Mouse (Mus musculus) forelimb bud, embryonic 11.5 days (tissue): ENCODE data around the gene Ugt1a6b.

Source experiments
- DNase-seq: peaks from one replicate; pipeline ENCODE4 v3.0.0-alpha.2; 2012; ENCODE audit warnings: low read depth, low spot score

Gene Ugt1a6b

GRCm38 (mm10) chr1:88240072-88240471 is 137.0 kb downstream of the Ugt1a6b start:
- no peak for DNase-seq

GRCm38 (mm10) chr1:88240579-88240978 is 137.5 kb downstream of the Ugt1a6b start:
- DNase-seq = no peak

- DNase-seq = no peak
These were observed 140.8 kb downstream of the Ugt1a6b start for GRCm38 (mm10) chr1:88243861-88244260.

- DNase-seq = no peak
These were observed 142.8 kb downstream of the Ugt1a6b start for GRCm38 (mm10) chr1:88245881-88246280.

- DNase-seq = no peak
These were observed 143.3 kb downstream of the Ugt1a6b start for GRCm38 (mm10) chr1:88246386-88246785.

- no peak for DNase-seq
These were observed 144.6 kb downstream of the Ugt1a6b start for GRCm38 (mm10) chr1:88247660-88248059.

- no peak for DNase-seq
These were observed 145.6 kb downstream of the Ugt1a6b start for GRCm38 (mm10) chr1:88248658-88249057.

- no peak for DNase-seq
These were observed 146.5 kb downstream of the Ugt1a6b start for GRCm38 (mm10) chr1:88249596-88249995.

GRCm38 (mm10) chr1:88250023-88250422 is 147.0 kb downstream of the Ugt1a6b start:
- DNase-seq = no peak

- DNase-seq = no peak
These were observed 150.1 kb downstream of the Ugt1a6b start for GRCm38 (mm10) chr1:88253106-88253505.

GRCm38 (mm10) chr1:88253540-88253939 is 150.5 kb downstream of the Ugt1a6b start:
- DNase-seq = no peak

GRCm38 (mm10) chr1:88254793-88255465 is 151.9 kb downstream of the Ugt1a6b start:
- DNase-seq = no peak

- DNase-seq = no peak
These were observed 152.4 kb downstream of the Ugt1a6b start for GRCm38 (mm10) chr1:88255466-88255857.

- no peak for DNase-seq
These were observed 153.1 kb downstream of the Ugt1a6b start for GRCm38 (mm10) chr1:88255989-88256754.

- DNase-seq = no peak
These were observed 154.0 kb downstream of the Ugt1a6b start for GRCm38 (mm10) chr1:88256886-88257663.

GRCm38 (mm10) chr1:88257681-88258080 is 154.6 kb downstream of the Ugt1a6b start:
- DNase-seq = no peak

- DNase-seq = no peak
These were observed 155.3 kb downstream of the Ugt1a6b start for GRCm38 (mm10) chr1:88258361-88258760.

- no peak for DNase-seq
These were observed 156.0 kb downstream of the Ugt1a6b start for GRCm38 (mm10) chr1:88258881-88259642.

- DNase-seq = no peak
These were observed 156.6 kb downstream of the Ugt1a6b start for GRCm38 (mm10) chr1:88259643-88260024.

- no peak for DNase-seq
These were observed 157.1 kb downstream of the Ugt1a6b start for GRCm38 (mm10) chr1:88260114-88260513.

- DNase-seq = no peak
These were observed 157.7 kb downstream of the Ugt1a6b start for GRCm38 (mm10) chr1:88260604-88261377.
